Mouse (Mus musculus) embryonic facial prominence, embryonic 13.5 days (tissue): ENCODE data around the gene Tmem205. TPM values are rescaled to one million over a fixed set of nuclear protein-coding genes. Genes with fewer than 3 reads are reported as not detected.

ENCODE experiments used
- ATAC-seq: fragments of 200-750 bp; cut with Nextera tagmentation; 2 replicates; pipeline ENCODE4 v1.8.0; 2017; ENCODE audit warnings: low read depth; ENCODE audit not compliant: insufficient number of reproducible peaks, insufficient read depth, low FRiP score, low TSS enrichment
- H3K27ac ChIP-seq: fragments of 300-500 bp; sonication (generic); 2 replicates; pipeline ENCODE4 v1.5.1; 2015; ENCODE audit warnings: moderate library complexity, mild to moderate bottlenecking, inconsistent platforms
- H3K27me3 ChIP-seq: fragments of 300-500 bp; sonication (generic); 2 replicates; pipeline ENCODE4 v1.6.1; 2015; ENCODE audit warnings: mild to moderate bottlenecking, inconsistent platforms
- H3K36me3 ChIP-seq: fragments of 300-500 bp; sonication (generic); 2 replicates; pipeline ENCODE4 v1.6.1; 2015; ENCODE audit warnings: mild to moderate bottlenecking, inconsistent platforms
- H3K4me1 ChIP-seq: fragments of 300-500 bp; sonication (generic); 2 replicates; pipeline ENCODE4 v1.6.1; 2015; ENCODE audit warnings: inconsistent platforms
- H3K4me2 ChIP-seq: fragments of 300-500 bp; sonication (generic); 2 replicates; pipeline ENCODE4 v1.6.1; 2015; ENCODE audit warnings: moderate library complexity, mild to moderate bottlenecking, inconsistent platforms
- H3K4me3 ChIP-seq: fragments of 300-500 bp; sonication (generic); 2 replicates; pipeline ENCODE4 v1.5.1; 2015; ENCODE audit warnings: mild to moderate bottlenecking, inconsistent platforms
- H3K9ac ChIP-seq: fragments of 300-500 bp; sonication (generic); 2 replicates; pipeline ENCODE4 v1.6.1; 2015; ENCODE audit warnings: mild to moderate bottlenecking, inconsistent platforms
- H3K9me3 ChIP-seq: fragments of 300-500 bp; sonication (generic); 2 replicates; pipeline ENCODE4 v1.6.1; 2016; ENCODE audit warnings: inconsistent platforms
- WGBS: fragments of 180-500 bp; shearing (Covaris S2); methylation state at CpG from one replicate; pipeline ENCODE4 v1.1.7; 2015; ENCODE audit warnings: mixed read lengths; 5-methylcytosine and 5-hydroxymethylcytosine counted together
- polyA plus RNA-seq: library from polyadenylated mRNA; unstranded; fragments of >200 nt; fragmentation: Nextera tagmentation; extraction: Ambion mirVana; gene quantifications from 2 replicates; pipeline ENCODE4 v1.2.1, GENCODE M21; 2015

Gene Tmem205
- polyA plus RNA-seq: 44.5 and 46.7 TPM in 2 replicates

- peak within 1 kb of the TSS; percentile 65 for H3K27ac ChIP-seq
- peak within 1 kb of the TSS; percentile 57 for H3K4me3 ChIP-seq
- peak; percentile 90 for ATAC-seq
- H3K36me3 ChIP-seq: peaks cover 14% of the 10 kb centered on the region; the same call in 1 of the 2 replicates
- peak within 1 kb of the TSS; percentile 70 for H3K4me2 ChIP-seq
- under 1% methylated on average over 28 of the region's 28 CpGs for WGBS
- H3K9me3 ChIP-seq: no peaks in the 10 kb centered on the region
- H3K4me1 ChIP-seq: peaks cover 18% of the 10 kb centered on the region
- H3K9ac ChIP-seq: peak within 1 kb of the TSS; percentile 76
- no peaks in the 10 kb centered on the region for H3K27me3 ChIP-seq
These were observed at the start of gene Tmem205, which contains the start of gene Ccdc159 for GRCm38 (mm10) chr9:21927208-21927753. Tmem205 (minus strand) TSS chr9:21927556. Ccdc159 (plus strand) TSS chr9:21927471.

DNA sequence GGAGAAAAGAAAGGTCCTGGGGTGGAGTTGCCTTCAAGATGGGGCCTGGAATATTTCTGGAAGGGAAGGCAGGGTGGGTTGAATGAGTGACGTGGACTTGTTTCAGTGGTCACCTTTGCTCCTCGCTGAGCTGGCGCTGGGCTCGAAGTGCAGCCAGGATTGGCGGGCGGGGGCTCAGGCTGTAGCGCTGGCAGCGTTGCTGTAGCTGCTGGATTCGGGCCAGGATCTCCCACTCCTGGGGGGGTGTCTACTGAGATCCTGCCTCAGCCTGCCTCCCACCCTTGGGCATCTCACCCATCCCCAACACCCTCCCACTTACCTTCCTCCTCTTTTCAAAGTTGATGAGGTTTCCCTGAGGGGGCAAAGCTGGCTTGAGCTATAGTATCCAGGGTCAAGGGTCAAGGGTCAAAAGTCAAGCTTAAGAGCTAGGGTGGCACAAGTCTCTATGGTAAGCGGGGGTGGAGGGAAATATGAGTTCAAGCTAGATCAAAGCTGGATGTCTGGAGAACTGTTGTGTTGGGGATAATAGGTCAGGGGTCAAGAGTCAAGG is 49.3 kb upstream of the Tmem205 start:
- Histone ChIP-seq H3K4me2 (no peak overlapping the region), H3K4me1 (no peaks in the 10 kb centered on the region), H3K36me3 (no peaks in the 10 kb centered on the region), H3K9me3 (no peaks in the 10 kb centered on the region), H3K27ac (no peak overlapping the region), H3K9ac (no peak overlapping the region), H3K4me3 (no peak overlapping the region), H3K27me3 (no peaks in the 10 kb centered on the region)
- WGBS: 74% methylated on average over 10 of the region's 10 CpGs
- no peak for ATAC-seq

GRCm38 (mm10) chr9:21969304-21969703 is 41.9 kb upstream of the Tmem205 start:
- Histone ChIP-seq H3K4me2 (no peak overlapping the region), H3K27ac (no peak overlapping the region), H3K9me3 (no peaks in the 10 kb centered on the region), H3K4me3 (no peak overlapping the region), H3K27me3 (peaks cover 9% of the 10 kb centered on the region), H3K9ac (no peak overlapping the region), H3K36me3 (no peaks in the 10 kb centered on the region), H3K4me1 (no peaks in the 10 kb centered on the region)
- no peak for ATAC-seq
- WGBS: 93% methylated on average over 4 of the region's 4 CpGs

DNA sequence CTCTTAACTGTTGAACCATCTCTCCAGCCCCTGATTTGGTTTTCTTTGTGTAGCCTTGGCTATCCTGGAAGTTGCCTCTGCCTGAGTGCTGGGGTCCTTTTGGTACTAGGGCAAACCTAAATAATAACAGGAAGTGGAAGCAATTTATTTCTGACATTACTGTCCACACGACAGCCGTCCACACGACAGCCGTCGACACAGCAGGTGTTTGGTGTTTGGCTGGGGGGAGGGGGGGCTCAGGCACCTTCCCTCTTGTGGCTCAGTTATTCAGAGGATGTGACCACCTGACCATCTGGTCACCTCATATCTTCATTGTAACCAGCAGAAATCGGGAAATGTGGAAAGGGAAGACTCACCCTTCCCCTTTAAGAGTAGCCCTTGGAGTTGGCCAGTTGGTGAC is 41.5 kb upstream of the Tmem205 start:
- Histone ChIP-seq H3K27ac (no peak overlapping the region), H3K4me1 (no peaks in the 10 kb centered on the region), H3K4me3 (no peak overlapping the region), H3K36me3 (no peaks in the 10 kb centered on the region), H3K9me3 (no peaks in the 10 kb centered on the region), H3K27me3 (peaks cover 13% of the 10 kb centered on the region), H3K9ac (no peak overlapping the region), H3K4me2 (no peak overlapping the region)
- no peak for ATAC-seq
- 74% methylated on average over 6 of the region's 6 CpGs for WGBS

- ATAC-seq: no peak
These were observed 36.1 kb upstream of the Tmem205 start, which contains the start of gene Epor for GRCm38 (mm10) chr9:21963417-21963816. Epor (minus strand) TSS chr9:21963506.

DNA sequence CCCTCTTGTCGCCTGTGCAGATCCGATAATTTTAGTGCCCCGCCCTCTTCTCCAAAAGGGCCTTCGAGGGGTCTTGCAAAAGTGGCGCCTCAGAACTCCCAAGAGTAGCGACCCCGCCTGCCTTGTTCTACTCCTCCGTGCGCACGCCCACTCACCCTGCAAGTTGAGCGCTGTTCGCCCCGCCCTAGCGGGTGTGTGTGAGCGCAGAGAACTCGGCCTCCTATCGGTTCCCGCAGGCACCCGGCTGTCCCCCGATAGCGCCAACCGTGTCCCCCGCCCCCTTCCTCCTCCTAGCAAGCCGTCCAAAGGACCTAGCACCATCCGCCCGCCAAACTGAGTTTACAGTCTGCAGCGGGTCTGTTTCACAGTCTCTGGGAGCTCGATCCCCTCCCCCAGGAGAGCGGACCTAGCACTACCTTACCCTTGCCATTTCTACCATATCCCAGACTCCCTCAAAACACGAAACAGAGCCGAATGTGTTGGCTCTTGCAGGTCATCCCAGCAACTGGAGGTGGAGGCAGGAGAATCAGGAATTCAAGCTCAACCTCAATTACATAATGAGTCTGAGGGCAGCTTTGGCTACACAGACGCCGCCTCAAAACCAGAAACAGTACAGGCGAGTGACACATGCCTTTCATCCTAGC is 35.2 kb upstream of the Tmem205 start:
- H3K36me3 ChIP-seq: peaks cover 4% of the 10 kb centered on the region; the same call in 1 of the 2 replicates
- peak overlapping the region; percentile 84 for H3K4me2 ChIP-seq
- peak overlapping the region; percentile 49 for H3K4me3 ChIP-seq
- H3K4me1 ChIP-seq: peaks cover 33% of the 10 kb centered on the region
- no peak overlapping the region for H3K27ac ChIP-seq
- 2% methylated on average over 34 of the region's 34 CpGs for WGBS
- H3K9ac ChIP-seq: peak overlapping the region; percentile 61
- no peaks in the 10 kb centered on the region for H3K9me3 ChIP-seq
- ATAC-seq: peak; percentile 77
- peaks cover 59% of the 10 kb centered on the region for H3K27me3 ChIP-seq

More at GRCm38 (mm10) chr9:21963417-21963816, 36.1 kb upstream of the Tmem205 start, which contains the start of gene Epor:
- Histone ChIP-seq H3K4me1 (peaks cover 33% of the 10 kb centered on the region), H3K9ac (peak within 1 kb of the TSS; percentile 61), H3K9me3 (no peaks in the 10 kb centered on the region), H3K27me3 (peaks cover 64% of the 10 kb centered on the region), H3K4me2 (peak within 1 kb of the TSS; percentile 84), H3K36me3 (no peaks in the 10 kb centered on the region), H3K27ac (no peak within 1 kb of the TSS), H3K4me3 (peak within 1 kb of the TSS; percentile 49)
- 20% methylated on average over 8 of the region's 8 CpGs for whole genome bisulfite sequencing

- peak overlapping the region; percentile 61 for H3K9ac ChIP-seq
- H3K4me1 ChIP-seq: peaks cover 33% of the 10 kb centered on the region
- H3K9me3 ChIP-seq: no peaks in the 10 kb centered on the region
- H3K36me3 ChIP-seq: peaks cover 7% of the 10 kb centered on the region; the same call in 1 of the 2 replicates
- peak overlapping the region; percentile 49 for H3K4me3 ChIP-seq
- peaks cover 59% of the 10 kb centered on the region for H3K27me3 ChIP-seq
- no peak for ATAC-seq
- no peak overlapping the region for H3K27ac ChIP-seq
- under 1% methylated on average over 15 of the region's 15 CpGs for WGBS
- H3K4me2 ChIP-seq: peak overlapping the region; percentile 84
These were observed 34.7 kb upstream of the Tmem205 start for GRCm38 (mm10) chr9:21962010-21962409.

DNA sequence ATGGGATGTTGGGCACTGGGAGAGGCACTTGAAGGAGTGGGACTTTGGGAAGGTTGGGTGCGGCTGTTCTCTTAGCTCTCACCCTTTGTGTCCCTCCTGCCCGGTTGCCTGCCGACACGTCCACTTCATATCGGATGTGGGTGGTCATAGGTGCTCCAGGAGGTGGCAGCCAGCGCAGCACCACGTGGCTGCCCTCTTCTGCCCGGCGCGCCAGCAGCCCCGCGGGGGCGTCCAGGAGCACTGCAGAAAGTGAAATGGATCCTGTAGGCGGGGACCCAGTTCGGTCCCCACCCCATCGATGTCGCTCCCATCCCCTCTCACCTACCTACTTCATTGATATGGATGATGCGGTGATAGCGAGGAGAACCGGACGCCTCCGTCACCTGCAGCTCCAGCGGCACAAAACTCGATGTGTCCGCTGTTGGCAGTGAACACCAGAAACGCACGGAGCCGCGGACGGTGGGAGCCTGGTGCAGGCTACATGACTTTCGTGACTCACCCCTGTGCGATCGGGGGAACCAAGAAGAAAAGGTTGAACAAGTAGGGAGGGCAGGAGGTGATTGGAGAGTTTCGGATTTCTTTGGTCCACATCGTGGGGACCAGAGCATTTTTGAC is 34.1 kb upstream of the Tmem205 start:
- Histone ChIP-seq H3K4me2 (peak overlapping the region; percentile 84), H3K27me3 (peaks cover 59% of the 10 kb centered on the region), H3K9ac (peak overlapping the region; percentile 61), H3K27ac (no peak overlapping the region), H3K36me3 (peaks cover 7% of the 10 kb centered on the region; the same call in 1 of the 2 replicates), H3K9me3 (no peaks in the 10 kb centered on the region), H3K4me1 (peaks cover 36% of the 10 kb centered on the region), H3K4me3 (peak overlapping the region; percentile 49)
- WGBS: 1% methylated on average over 35 of the region's 35 CpGs
- ATAC-seq: no peak

- no peak for ATAC-seq
- Histone ChIP-seq H3K27me3 (peaks cover 59% of the 10 kb centered on the region), H3K4me3 (0 out of 2 replicates have a peak overlapping the region, but pooled peaks have one; percentile 1), H3K4me1 (peaks cover 39% of the 10 kb centered on the region), H3K4me2 (peak overlapping the region; percentile 84), H3K9ac (no peak overlapping the region), H3K27ac (no peak overlapping the region), H3K36me3 (peaks cover 7% of the 10 kb centered on the region; the same call in 1 of the 2 replicates), H3K9me3 (no peaks in the 10 kb centered on the region)
- 12% methylated on average over 26 of the region's 26 CpGs for WGBS
These were observed 33.3 kb upstream of the Tmem205 start for GRCm38 (mm10) chr9:21960558-21961208.

- no peak for ATAC-seq
These were observed 32.8 kb upstream of the Tmem205 start for GRCm38 (mm10) chr9:21960135-21960534.

DNA sequence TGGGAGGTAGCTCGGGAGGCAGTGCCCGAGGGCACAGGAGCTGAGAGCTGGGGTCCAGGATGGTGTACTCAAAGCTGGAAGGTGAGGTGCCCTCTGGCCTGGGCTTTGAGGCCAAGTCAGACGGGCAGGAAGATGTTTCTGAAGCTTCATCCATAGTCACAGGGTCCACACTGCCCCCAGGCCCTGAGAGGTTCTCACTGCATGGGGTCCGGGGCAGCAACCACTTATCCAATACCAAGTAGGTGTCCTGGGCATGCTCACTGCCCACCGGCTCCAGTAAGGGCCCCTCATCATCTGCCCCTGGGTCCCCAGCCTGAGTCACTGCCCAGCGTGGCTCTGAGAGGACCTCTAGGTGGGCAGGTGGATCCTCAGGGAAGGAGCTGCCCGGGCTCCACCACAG is 31.9 kb upstream of the Tmem205 start:
- Histone ChIP-seq H3K4me3 (no peak overlapping the region), H3K36me3 (peaks cover 7% of the 10 kb centered on the region; the same call in 1 of the 2 replicates), H3K9ac (no peak overlapping the region), H3K9me3 (no peaks in the 10 kb centered on the region), H3K27me3 (peaks cover 55% of the 10 kb centered on the region), H3K27ac (no peak overlapping the region), H3K4me1 (peaks cover 39% of the 10 kb centered on the region), H3K4me2 (no peak overlapping the region)
- ATAC-seq: no peak
- 81% methylated on average over 7 of the region's 7 CpGs for WGBS

More at GRCm38 (mm10) chr9:21960135-21960534, 32.8 kb upstream of the Tmem205 start:
- Histone ChIP-seq H3K9ac (no peak overlapping the region), H3K4me2 (peak overlapping the region; percentile 84; the same call in 1 of the 2 replicates), H3K4me3 (no peak overlapping the region), H3K9me3 (no peaks in the 10 kb centered on the region), H3K36me3 (peaks cover 7% of the 10 kb centered on the region; the same call in 1 of the 2 replicates), H3K4me1 (peaks cover 39% of the 10 kb centered on the region), H3K27ac (no peak overlapping the region), H3K27me3 (peaks cover 59% of the 10 kb centered on the region)
- whole genome bisulfite sequencing: 49% methylated on average over 9 of the region's 9 CpGs
